Mouse (Mus musculus): ENCODE data around the gene Lpar4.

The Lpar4 gene

DNA sequence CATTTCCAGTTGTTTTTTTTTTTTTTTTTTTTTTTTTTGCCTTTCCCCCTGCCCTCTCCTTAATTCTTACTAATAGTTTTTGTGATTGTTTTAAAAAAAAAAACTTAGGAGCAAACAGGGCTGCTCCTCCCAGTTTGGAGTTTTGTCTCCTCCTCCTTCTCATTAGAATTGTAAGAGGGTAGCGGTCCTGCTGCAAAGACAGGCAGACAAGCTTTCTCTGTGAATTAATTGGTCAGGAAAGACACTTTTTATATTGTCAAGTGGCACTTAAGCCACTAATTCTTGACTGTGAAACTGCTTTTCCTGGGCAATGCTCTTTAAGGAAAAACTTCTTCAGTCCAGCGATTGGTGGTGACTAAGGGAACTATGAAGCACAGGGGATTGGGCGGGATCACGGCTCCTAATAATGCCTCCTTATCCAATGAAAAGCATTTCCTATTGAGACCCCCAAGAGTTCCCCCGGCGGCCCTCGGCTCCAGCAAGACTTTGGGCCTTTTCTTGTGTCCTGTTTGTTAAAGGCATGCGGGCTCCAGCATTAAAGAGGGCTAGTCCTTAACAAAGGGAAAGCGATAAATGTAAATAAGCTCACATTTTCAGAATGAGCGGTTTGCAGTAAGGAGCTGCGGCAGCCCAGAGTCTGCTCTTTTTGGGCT is at the start of gene Lpar4:
Gene Lpar4, plus strand, starts transcription at position 451 of the 653 bp plus-strand sequence.
- DNase-seq (ENCODE audit: low spot score) = peak; percentile 6

GRCm38 (mm10) chrX:106871426-106871825 is 49.0 kb upstream of the Lpar4 start:
- DNase-seq (ENCODE audit: low spot score) = no peak

DNA sequence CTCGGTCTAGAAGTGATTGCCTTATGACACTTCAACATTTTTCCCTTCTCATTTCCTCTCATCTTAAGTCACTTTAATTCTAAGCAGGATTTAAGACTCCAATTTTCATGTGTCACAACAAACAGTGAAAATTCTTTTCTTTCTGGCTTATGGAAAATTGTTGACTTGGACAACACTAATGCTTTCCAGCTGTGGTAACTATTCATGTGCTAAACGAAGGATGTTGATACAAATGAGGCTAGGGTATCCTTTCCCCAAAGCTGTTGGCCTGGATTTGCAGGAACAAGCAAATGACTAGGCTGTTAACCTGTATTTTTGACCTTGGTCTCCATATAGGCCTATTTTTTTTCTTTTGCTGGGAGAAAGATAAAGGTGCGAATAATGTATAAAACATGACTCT is 48.5 kb upstream of the Lpar4 start:
- DNase-seq (ENCODE audit: low spot score) = no peak

- no peak for DNase-seq (ENCODE audit: low spot score)
These were observed 48.1 kb upstream of the Lpar4 start for GRCm38 (mm10) chrX:106872315-106872714.

- no peak for DNase-seq (ENCODE audit: low spot score)
These were observed 22.6 kb upstream of the Lpar4 start for GRCm38 (mm10) chrX:106897707-106898275.

GRCm38 (mm10) chrX:106920828-106921619 is 599 bp downstream of the Lpar4 start:
- no peak for DNase-seq (ENCODE audit: low spot score)

DNA sequence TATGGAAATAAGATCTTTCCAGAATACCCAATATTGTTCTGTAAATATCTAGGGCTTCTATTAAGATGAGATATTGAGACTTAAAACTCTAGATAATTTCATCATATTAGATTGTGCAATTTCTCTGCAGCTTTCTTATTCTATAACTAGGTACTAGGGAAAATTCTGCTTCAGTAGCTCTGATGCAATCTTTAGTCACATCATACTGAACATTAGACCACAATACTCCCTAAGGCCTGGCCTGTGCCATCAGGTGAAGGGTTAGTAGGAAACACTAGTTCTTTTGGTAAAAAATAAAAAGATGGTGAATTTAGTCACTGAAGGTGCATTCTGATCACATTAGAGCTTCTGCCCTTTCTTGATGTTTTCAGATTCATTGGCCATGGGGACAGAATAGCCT is 4.1 kb downstream of the Lpar4 start:
- DNase-seq (ENCODE audit: low spot score) = no peak

GRCm38 (mm10) chrX:106939326-106939725 is 18.9 kb downstream of the Lpar4 start:
- DNase-seq (ENCODE audit: low spot score) = no peak

DNA sequence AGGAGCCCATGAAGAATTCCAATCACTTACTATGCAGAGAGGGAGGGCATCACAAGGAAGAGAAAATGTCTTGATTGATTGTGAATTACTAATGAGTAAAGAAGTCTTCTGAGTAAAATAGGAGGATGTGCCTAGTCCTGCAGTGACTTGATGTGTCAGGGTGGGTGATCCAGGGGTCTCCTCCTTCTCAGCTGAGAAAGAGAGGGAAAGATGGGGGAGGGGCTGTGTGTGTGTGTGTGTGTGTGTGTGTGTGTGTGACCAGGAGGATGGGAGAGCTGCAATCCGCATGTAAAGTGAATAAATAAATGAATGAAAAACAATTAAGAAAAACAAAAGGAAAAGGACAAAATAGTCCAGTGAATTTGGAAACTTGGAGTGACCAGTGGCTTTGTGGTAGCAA is 30.1 kb downstream of the Lpar4 start:
- no peak for DNase-seq (ENCODE audit: low spot score)

- no peak for DNase-seq (ENCODE audit: low spot score)
These were observed 30.6 kb downstream of the Lpar4 start for GRCm38 (mm10) chrX:106951016-106951415.

DNA sequence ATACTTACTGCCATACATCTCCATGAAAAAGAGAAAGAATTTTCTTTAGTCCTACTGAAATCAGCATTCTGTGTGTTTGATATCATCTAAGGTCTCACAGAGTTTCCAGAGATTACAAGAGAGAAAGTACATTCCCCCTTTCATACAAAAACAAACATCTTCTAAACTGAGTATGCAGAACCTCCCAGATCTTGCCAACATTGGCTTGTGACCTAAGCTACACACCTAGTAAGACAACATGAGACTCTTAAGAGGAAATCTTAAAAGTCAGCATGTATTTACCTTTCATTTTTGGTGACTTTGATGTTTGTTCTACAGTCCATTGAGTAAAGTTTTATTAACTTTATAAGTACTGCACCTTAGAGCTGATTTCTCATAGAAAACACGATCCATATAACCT is 33.4 kb downstream of the Lpar4 start:
- DNase-seq (ENCODE audit: low spot score) = peak; percentile 6

- DNase-seq (ENCODE audit: low spot score) = no peak
These were observed 41.8 kb downstream of the Lpar4 start for GRCm38 (mm10) chrX:106962233-106962632.

DNA sequence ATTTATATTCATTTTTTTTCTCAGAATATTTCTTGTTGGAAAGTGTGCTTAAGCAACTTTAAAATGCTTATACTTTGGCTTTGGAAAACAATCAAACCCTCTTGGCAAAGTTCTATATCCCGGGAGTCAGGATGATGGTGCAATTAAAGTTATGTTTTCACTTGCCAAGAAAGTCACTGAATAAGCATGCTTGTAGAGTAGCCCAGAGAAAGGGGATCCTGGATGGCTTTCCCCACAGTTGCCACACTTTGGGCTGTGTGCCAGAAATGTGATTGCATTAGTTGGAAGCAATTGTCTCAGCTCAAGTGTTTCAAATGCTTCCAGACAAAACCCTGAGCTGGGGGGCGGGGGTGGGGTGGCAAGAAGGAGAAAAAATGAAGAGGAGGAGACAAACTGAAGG is 43.9 kb downstream of the Lpar4 start:
- peak; percentile 62 for DNase-seq (ENCODE audit: low spot score)

All from lung, postnatal 25 days (tissue).